Mouse (Mus musculus) c-Kit-positive CD71-negative TER-119-negative erythroid progenitor cells, embryonic 14.5 days (primary cell): ENCODE measurements at regions not wholly inside any gene's neighbourhood (a gene's known extent, or its start where the extent isn't known, plus 50 kb on each side); places are given as distances from the start of the nearest gene placed in this dataset.
A peak's percentile ranks its signal among the peaks of the same experiment; 100 is the strongest.

Experiments used
- DNase-seq: peaks from one replicate; pipeline ENCODE4 v3.0.0-alpha.2; 2013; ENCODE audit warnings: low read depth

- no peak for DNase-seq
Observed at GRCm38 (mm10) chr14:45984135-45984892, 326.4 kb upstream of the Ddhd1 start.

GRCm38 (mm10) chr14:45992041-45992869, 334.3 kb upstream of the Ddhd1 start:
- no peak for DNase-seq

- no peak for DNase-seq
Observed at GRCm38 (mm10) chr14:45992870-45993135, 334.9 kb upstream of the Ddhd1 start.

GRCm38 (mm10) chr14:45993669-45994068, 335.7 kb upstream of the Ddhd1 start:
- peak; percentile 26 for DNase-seq

- DNase-seq = no peak
Observed at GRCm38 (mm10) chr14:45996760-45997159, 338.8 kb upstream of the Ddhd1 start.

GRCm38 (mm10) chr14:46004078-46004477, 346.1 kb upstream of the Ddhd1 start:
- DNase-seq = no peak

GRCm38 (mm10) chr14:46005307-46005706, 347.4 kb upstream of the Ddhd1 start:
- DNase-seq = no peak

GRCm38 (mm10) chr14:46013232-46013631, 355.3 kb upstream of the Ddhd1 start:
- DNase-seq = no peak

- DNase-seq = no peak
Observed at GRCm38 (mm10) chr14:46014090-46014489, 356.1 kb upstream of the Ddhd1 start.

GRCm38 (mm10) chr14:46015682-46016400, 357.9 kb upstream of the Ddhd1 start:
- no peak for DNase-seq

- no peak for DNase-seq
Observed at GRCm38 (mm10) chr14:46016701-46017106, 358.8 kb upstream of the Ddhd1 start.

GRCm38 (mm10) chr14:46017286-46017685, 359.3 kb upstream of the Ddhd1 start:
- DNase-seq = no peak

- DNase-seq = no peak
Observed at GRCm38 (mm10) chr14:46017976-46018375, 360.0 kb upstream of the Ddhd1 start.

GRCm38 (mm10) chr14:46019240-46020025, 359.8 kb upstream of the Gm15217 start:
- DNase-seq = no peak

GRCm38 (mm10) chr14:46034301-46034700, 344.9 kb upstream of the Gm15217 start:
- no peak for DNase-seq

GRCm38 (mm10) chr14:46060622-46061381, 318.4 kb upstream of the Gm15217 start:
- DNase-seq = no peak

- no peak for DNase-seq
Observed at GRCm38 (mm10) chr14:46067102-46067801, 312.0 kb upstream of the Gm15217 start.

- DNase-seq = no peak
Observed at GRCm38 (mm10) chr14:46071244-46071643, 308.0 kb upstream of the Gm15217 start.

- no peak for DNase-seq
Observed at GRCm38 (mm10) chr14:46076738-46077137, 302.5 kb upstream of the Gm15217 start.

GRCm38 (mm10) chr14:46077406-46078131, 301.6 kb upstream of the Gm15217 start:
- no peak for DNase-seq
